Mouse (Mus musculus): Measurements from ENCODE around the gene Sptlc3.

Gene Sptlc3

DNA sequence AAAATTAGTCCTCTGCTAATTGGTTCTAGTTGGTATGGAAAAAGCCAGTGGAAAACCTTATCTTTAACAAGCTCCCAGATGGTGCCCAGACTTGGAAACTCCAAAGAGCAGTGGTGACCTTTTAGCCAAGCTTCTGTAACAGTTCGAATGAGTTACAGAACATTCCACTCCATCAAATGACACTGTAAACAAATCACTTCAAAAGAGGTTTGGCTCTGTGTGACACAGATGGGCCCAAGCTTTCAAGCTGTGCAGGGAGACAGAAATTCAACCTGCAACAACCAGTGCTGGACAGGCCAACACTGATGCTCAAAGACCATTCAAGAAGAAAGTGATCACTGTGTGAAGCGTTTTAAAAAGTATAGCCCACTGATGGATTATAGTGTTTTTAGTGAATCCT, 144.1 kb downstream of the Sptlc3 start:
- DNase-seq (ENCODE audit: low spot score), result no peak

DNA sequence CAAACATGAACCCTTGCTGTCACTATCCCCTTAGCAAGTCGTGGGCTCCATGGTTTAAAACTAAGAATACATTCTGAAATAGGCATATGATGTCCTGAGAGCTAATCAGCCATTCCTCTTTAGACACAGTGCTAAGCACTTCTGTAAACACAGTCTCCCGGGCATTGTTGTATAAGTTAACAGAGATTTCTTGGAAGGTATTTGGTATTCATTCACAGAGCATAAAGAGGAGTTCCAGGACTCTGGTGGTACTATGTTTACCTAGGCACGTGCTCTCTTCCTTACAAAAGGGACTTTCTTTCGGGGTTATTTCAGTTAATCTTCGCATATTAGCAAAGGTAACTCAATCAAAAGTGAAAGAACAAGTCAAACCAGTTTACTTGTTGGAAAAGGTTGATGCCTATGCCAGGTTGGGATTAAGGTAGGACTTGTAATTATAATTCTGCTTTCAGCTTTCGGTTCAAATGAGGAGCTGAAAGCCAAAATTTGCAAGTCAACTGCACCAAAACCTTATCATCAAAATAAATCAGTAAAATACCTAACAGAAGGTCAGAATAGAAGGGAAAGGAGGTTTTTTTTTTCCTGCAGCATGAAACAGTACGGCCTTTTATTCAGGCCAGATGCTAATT, 148.2 kb downstream of the Sptlc3 start:
- DNase-seq (ENCODE audit: low spot score), result no peak

DNA sequence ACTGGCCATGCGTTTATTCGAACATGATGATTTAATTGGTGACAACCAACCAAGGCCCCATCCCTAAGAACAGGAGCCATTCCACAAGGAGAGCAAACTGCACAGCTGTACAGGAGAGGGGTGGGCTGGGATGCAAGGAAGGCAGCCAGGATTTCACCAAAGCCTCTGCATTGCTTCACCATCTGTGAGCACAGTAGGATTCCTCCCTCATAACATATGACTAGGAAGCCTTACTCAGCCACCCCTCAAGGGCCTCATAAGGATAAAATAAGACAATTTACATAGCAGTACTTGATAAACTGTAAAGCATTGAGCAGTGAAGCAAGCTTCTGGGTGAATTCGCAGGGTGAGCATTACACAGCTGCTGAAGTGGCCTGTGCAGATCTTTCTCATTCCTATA, 155.8 kb downstream of the Sptlc3 start:
- no peak for DNase-seq (ENCODE audit: low spot score)

DNA sequence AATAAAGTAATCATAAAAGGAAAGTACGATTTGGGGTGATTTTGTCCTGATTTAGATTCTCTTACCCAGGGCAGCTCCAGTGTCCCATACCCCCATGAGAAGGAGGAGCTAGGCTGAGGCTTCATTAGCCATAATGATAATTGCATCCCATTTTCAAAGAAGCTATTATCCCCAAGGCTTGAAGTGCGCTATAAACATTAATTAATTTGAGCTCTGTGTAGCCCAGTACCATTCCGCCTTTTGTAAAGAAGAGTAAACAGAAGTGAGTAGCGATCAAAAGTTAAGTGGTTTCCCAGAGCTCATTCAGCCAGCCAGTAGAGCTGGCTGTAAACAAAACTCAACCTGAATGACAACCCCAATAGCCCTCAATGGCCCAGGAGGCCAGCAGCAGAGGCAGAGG, 163.0 kb downstream of the Sptlc3 start:
- DNase-seq (ENCODE audit: low spot score), result no peak

DNA sequence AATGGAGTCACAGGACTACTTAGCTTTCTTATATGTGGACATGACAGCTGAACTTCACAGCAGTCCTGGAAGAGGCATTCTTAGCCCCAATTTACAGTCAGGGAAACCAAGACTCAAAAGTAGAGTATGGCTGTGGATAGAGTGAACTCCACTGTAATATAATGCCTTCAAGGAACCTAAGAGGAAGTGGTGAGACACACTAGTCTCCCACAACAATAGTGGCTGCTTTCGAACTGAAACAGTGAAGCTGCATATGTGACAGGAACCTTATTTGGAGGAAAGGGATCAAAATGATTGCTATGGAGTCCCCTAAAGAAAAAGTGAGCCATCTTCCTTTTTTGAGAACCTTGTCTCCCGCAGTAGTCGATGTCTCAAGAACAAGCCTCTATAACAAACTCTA, 178.1 kb downstream of the Sptlc3 start:
- no peak for DNase-seq (ENCODE audit: low spot score)

DNA sequence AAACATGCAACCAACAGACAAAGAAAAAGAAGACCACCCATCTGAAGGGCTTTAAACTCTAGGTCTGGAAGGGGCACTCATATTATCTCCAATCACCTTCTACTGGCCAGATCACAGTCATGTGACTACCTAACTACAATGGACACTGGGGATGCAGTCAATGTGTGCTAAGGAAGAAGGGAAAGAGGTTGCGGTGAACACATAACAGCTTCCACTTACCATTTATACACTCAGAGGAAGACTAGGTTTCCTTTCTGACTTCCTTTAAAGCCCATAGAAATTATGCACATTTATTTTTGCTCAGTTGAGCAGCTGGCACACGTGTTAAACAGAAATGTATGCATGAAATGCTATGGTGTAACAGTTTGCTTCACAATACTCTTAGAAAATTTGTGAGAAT, 178.7 kb downstream of the Sptlc3 start:
- no peak for DNase-seq (ENCODE audit: low spot score)

DNA sequence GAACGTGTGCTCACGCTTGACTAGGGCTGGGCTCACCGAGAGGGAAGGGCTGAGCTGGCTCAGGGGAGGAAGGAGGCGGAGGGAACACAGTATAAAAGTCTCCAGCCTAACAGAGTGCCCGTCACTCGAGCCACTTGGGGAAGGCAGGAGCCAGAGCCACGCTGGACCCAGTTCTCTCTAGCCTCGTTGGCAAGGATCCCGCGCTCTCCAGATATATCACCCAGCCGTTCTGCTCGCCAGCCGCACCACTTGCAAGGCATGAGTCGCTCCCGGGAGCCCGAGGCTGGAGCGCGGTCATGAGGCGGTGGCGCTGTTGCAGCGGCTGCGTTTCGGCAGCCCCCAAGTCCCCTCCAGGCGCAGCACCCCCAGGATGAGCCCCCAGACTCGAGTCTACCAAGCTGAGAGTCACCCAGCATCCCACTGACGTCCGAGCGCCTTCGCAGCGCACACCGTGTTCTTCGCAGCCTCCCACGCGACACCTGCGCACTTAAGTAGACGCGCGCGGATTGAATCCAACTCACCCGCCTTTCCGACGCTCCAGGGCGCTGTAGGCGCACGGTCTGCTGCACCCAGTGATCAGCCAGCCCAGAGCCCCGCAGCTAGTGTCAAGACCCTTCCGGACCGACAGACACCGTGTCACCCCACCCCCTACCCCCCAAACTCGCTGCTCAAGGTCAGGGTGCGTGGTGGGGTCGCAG, 183.5 kb downstream of the Sptlc3 start:
- DNase-seq (ENCODE audit: low spot score), result peak; percentile 45

DNA sequence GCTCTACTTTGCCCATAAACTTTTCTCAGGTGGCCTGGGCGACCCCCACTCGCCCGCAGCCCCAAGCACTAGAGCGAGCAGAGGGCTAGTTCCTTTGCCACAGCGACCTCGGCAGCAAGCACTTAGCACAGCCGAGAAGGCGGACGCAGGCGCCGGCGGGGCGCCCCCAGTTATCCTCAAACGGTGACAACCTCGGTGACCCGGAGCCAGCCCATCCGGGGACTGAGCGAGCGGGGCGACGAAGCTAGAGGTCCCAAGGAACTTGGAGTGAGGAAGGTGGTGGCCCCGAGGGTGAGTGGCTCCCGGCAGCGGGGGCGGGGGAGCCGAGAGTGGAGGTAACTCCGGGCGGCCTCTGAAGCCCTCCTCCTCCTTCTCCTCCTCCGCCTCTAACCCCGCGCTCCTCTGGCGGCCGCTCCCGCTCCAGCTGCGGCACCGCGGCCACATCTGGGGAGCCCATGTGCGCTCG, 184.1 kb downstream of the Sptlc3 start, which contains the start of gene Ism1:
Ism1 (plus strand) TSS at position 370 of the 466 bp plus-strand sequence.
- peak; percentile 27 for DNase-seq (ENCODE audit: low spot score)

DNA sequence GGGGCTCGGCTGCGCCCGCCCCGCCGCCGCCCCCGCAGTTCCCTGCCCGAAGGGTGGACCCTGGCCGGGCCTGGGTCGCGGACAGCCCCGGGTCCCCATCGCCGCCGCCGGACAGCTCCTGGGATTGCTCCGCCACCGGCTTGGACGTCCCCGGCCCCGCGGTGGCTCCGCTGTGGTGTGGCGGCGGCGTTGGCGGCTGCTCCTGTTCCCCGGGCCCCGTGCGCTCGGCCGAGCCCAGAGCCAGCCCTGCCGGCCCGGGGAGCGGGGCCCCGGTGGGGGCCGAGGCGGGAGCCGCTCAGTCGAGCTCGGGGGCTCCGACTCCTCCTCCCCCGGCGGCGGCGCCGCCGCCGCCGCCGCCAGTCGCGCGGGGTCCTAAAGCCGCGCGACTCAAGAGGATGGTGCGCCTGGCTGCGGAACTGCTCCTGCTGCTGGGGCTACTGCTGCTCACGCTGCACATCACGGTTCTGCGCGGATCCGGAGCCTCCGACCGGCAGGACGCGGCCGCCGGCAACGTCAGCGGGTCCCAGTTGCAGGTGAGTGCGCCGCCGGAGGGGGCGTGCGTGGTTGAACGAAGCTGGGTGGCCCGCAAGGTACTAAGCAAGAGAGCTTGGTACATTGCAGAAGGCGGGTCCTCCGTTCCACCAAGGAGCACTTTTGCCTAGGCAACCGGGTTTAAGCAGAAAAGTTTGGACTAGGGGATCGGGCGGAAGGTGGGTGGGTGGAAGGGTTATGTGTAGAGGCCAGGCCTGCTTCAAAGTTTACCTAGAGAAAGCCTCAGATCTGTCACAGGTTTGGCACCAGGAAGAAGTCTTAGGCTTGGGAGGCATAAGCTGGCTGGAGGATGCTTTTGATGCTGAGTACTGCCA, 184.8 kb downstream of the Sptlc3 start:
- DNase-seq (ENCODE audit: low spot score), result peak; percentile 12

DNA sequence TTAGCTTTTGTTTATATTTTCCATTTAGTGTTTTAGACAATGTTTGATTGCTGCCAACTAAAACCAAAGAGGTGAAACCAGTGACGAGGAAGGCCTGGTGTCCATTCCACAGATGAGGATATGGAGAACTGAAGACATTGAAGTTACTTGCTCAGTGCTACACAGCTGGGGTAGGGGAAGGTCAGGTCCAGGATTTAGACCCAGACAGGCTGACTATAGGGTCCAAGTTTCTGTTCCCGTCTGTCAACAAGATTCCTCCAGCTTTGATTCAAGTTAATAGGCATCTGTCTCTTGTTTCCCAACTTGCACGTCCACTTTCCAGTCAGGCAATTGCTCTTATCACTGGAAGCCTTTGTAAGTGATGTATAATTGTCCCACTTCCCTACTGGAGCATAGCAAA, 188.8 kb downstream of the Sptlc3 start:
- DNase-seq (ENCODE audit: low spot score), result no peak

Data from ovary, postnatal 14 days (tissue).